Mouse (Mus musculus): ENCODE results near the gene Slc38a9. TPM values are rescaled to one million over a fixed set of nuclear protein-coding genes. Genes with fewer than 3 reads are reported as not detected.

Slc38a9 gene
- total RNA-seq (2012; rRNA removed): 11.9 and 14.1 TPM in 2 replicates
- polyA plus RNA-seq (2012; ENCODE audit: insufficient read depth in 1 of 2, insufficient read length in 2 of 2, low read depth in 1 of 2, low replicate concordance in 2 of 2, missing spikeins in 1 of 2): 10 to 100 TPM in 1 of 2 experiments, not detected in 1; 10.8 TPM

DNA sequence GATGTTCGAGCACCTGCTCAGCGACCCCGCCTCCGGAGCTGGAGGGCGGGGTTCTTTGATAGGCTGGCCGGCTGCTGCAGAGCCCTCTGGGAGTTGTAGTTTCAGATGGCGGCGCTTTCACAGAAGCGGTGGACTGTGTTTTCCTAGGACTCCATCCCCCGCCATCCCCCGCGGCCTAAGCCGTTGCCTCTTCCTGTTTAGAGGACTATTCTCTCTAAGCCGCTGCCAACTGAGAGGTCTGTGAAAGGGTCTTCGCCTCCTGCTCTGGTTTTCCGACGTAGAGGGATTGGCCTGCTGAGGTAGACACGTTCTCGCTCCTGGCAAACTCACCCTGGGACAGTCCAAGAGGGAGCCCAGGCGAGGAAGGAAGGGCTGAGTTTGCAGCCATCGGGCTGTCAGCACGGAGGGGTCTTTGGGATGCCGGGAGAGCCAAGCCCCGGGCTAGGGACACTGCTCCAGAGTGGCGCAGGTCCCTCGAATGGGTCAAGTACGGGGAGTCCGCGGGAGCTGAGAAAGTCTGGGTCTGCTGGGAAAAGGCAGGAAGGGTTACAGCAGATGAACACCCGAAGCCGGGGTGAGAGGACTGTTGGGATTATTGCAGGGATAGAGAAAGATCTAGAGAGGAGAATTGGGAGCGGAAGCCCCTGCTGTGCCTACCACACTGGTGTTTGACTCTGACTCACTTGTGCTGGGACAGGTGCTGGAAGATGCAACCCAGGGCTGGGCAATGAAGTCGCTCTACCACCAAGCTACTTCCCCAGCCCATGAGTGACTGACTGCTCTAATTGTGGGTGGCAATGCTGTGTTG, at the start of gene Slc38a9:
Gene Slc38a9, plus strand, starts transcription at position 178 of the 808 bp plus-strand sequence.
- Histone ChIP-seq H3K9me3 (replicated peaks; ENCODE audit: insufficient read depth, low read length) (no peaks in the 10 kb centered on the region), H3K36me3 (ENCODE audit: control insufficient read depth in 1 of 2, insufficient read depth in 2 of 2, low read length in 2 of 2) (peaks cover 0 to 9% of the 10 kb centered on the region in 2 experiments; a peak in 2 of 4 replicates), H3K79me2 (ENCODE audit: control insufficient read depth, insufficient read depth, low read length, poor library complexity) (peaks cover 8% of the 10 kb centered on the region), H3K4me3 (ENCODE audit: control insufficient read depth in 1 of 2, insufficient read depth in 1 of 2, low read depth in 2 of 2, low read length in 2 of 2) (peak within 1 kb of the TSS; percentile 86 to 95), H3K9ac (ENCODE audit: control insufficient read depth, low read depth, low read length, poor library complexity, severe bottlenecking) (peak within 1 kb of the TSS; percentile 85), H3K27ac (ENCODE audit: control insufficient read depth, low read depth, low read length) (peak within 1 kb of the TSS; percentile 25; the same call in 1 of the 2 replicates), H3K27me3 (ENCODE audit: control insufficient read depth in 1 of 2, insufficient read depth in 2 of 2, low read length in 2 of 2) (no peaks in the 10 kb centered on the region), H3K4me1 (ENCODE audit: control insufficient read depth in 1 of 2, insufficient read depth in 2 of 2, low read length in 2 of 2) (peaks cover 2 to 3% of the 10 kb centered on the region in 2 experiments; a peak in 3 of 4 replicates)
- DNase-seq (ENCODE audit: low read depth, low spot score): peak; percentile 96
- TF ChIP-seq POLR2AphosphoS2 (IDR thresholded peaks at IDR 0.05; ENCODE audit: low read length) (0 out of 2 replicates have a peak, but pooled peaks have one; percentile 52), SMC3 (IDR thresholded peaks at IDR 0.05; ENCODE audit: low read depth, low read length) (0 out of 2 replicates have a peak, but pooled peaks have one; percentile 3), MAX (IDR thresholded peaks at IDR 0.05; ENCODE audit: low read length) (peak; percentile 76), ZKSCAN1 (IDR thresholded peaks at IDR 0.05; ENCODE audit: low read depth, low read length) (no peak), MYB (IDR thresholded peaks at IDR 0.05; ENCODE audit: low read depth, low read length) (peak; percentile 58; the same call in 1 of the 2 replicates), USF1 (IDR thresholded peaks at IDR 0.05; ENCODE audit: low read depth, low read length) (0 out of 2 replicates have a peak, but pooled peaks have one; percentile 48), MAZ (IDR thresholded peaks at IDR 0.05; ENCODE audit: low read depth, low read length) (no peak; the same call in 1 of the 2 replicates), NELFE (IDR thresholded peaks at IDR 0.05; ENCODE audit: low read depth, low read length) (peak; percentile 80), MYC (IDR thresholded peaks at IDR 0.05; ENCODE audit: low read depth, low read length) (peak; percentile 18), KAT2A (conservative IDR thresholded peaks at IDR 0.05; ENCODE audit: low read depth, low read length) (peak; percentile 80; the same call in 1 of the 2 replicates), ZMIZ1 (IDR thresholded peaks at IDR 0.05; ENCODE audit: low read depth, low read length) (0 out of 2 replicates have a peak, but pooled peaks have one; percentile 28), GATA1 (IDR thresholded peaks at IDR 0.05; ENCODE audit: low read depth, low read length) (no peak), POLR2AphosphoS5 (IDR thresholded peaks at IDR 0.05; ENCODE audit: borderline replicate concordance, low read depth, low read length) (no peak), JUND (IDR thresholded peaks at IDR 0.05; ENCODE audit: low read depth, low read length) (no peak), MAFK (IDR thresholded peaks at IDR 0.05; ENCODE audit: borderline replicate concordance, low read depth, low read length) (no peak), CHD1 (IDR thresholded peaks at IDR 0.05; ENCODE audit: low read depth, low read length) (no peak), TBP (IDR thresholded peaks at IDR 0.05; ENCODE audit: low read depth, low read length) (no peak; the same call in 1 of the 2 replicates), POLR2A (IDR thresholded peaks at IDR 0.05; ENCODE audit: control insufficient read depth in 1 of 2, insufficient read depth in 1 of 2, low read depth in 1 of 2, low read length in 2 of 2, poor library complexity in 1 of 2) (peak; percentile 54 to 84; a peak in 3 of 4 replicates), SIN3A (IDR thresholded peaks at IDR 0.05; ENCODE audit: low read length) (peak; percentile 93), ZNF384 (IDR thresholded peaks at IDR 0.05; ENCODE audit: low read depth, low read length) (no peak), HCFC1 (IDR thresholded peaks at IDR 0.05; ENCODE audit: low read depth, low read length) (peak; percentile 96), MEF2A (IDR thresholded peaks at IDR 0.05; ENCODE audit: extremely low read depth, insufficient replicate concordance, low read depth, low read length, poor library complexity, severe bottlenecking) (no peak), UBTF (IDR thresholded peaks at IDR 0.05; ENCODE audit: borderline replicate concordance, insufficient read depth, low read depth, low read length) (no peak), ETS1 (IDR thresholded peaks at IDR 0.05; ENCODE audit: low read depth, low read length) (0 out of 2 replicates have a peak, but pooled peaks have one; percentile 4), ELF1 (IDR thresholded peaks at IDR 0.05; ENCODE audit: low read depth, low read length) (peak; percentile 92), TCF12 (IDR thresholded peaks at IDR 0.05; ENCODE audit: low read depth, low read length) (peak; percentile 36; the same call in 1 of the 2 replicates), RCOR1 (IDR thresholded peaks at IDR 0.05; ENCODE audit: low read depth, low read length) (no peak), MXI1 (IDR thresholded peaks at IDR 0.05; ENCODE audit: low read depth, low read length) (peak; percentile 68), NRF1 (IDR thresholded peaks at IDR 0.05; ENCODE audit: insufficient read depth, low read depth, low read length, poor library complexity, severe bottlenecking) (0 out of 2 replicates have a peak, but pooled peaks have one; percentile 29)

All from MEL (cell line).